Mouse (Mus musculus): Measurements from ENCODE around the gene Nup85. TPM values are rescaled to one million over a fixed set of nuclear protein-coding genes. Genes with fewer than 3 reads are reported as not detected.

Nup85 gene
- polyA plus RNA-seq, 2 experiments = 144 to 184 TPM

- no peaks in the 10 kb centered on the region for H3K27me3 ChIP-seq (ENCODE audit: control insufficient read depth, insufficient read depth, low read length)
- H3K27ac ChIP-seq (replicated peaks; ENCODE audit: low read depth, low read length) = no peak overlapping the region
- no peak for TF ChIP-seq POLR2A (IDR thresholded peaks at IDR 0.05; ENCODE audit: borderline replicate concordance, extremely low read depth, insufficient read depth, insufficient read length)
- DNase-seq (ENCODE audit: low spot score) (no peak), ATAC-seq (ENCODE audit: low FRiP score, low read depth) (no peak)
- H3K4me3 ChIP-seq (replicated peaks; ENCODE audit: low read length) = no peak overlapping the region
- H3K36me3 ChIP-seq (ENCODE audit: control insufficient read depth, insufficient read depth, low read length) = peaks cover 89% of the 10 kb centered on the region
- H3K9ac ChIP-seq (ENCODE audit: low read depth, low read length, severe bottlenecking) = no peak overlapping the region
- no peaks in the 10 kb centered on the region for H3K9me3 ChIP-seq (ENCODE audit: control insufficient read depth, low read length)
- H3K4me2 ChIP-seq (replicated peaks; ENCODE audit: low read depth, low read length, severe bottlenecking) = no peak overlapping the region
- H3K4me1 ChIP-seq (ENCODE audit: control insufficient read depth, insufficient read depth, low read length) = no peaks in the 10 kb centered on the region
- WGBS = 78% methylated on average over 2 of the region's 2 CpGs
Observed at GRCm38 (mm10) chr11:115590526-115591075, 26.4 kb downstream of the Nup85 start.

GRCm38 (mm10) chr11:115595209-115595608 is 31.0 kb downstream of the Nup85 start:
- Histone ChIP-seq H3K4me1 (ENCODE audit: control insufficient read depth, insufficient read depth, low read length) (no peaks in the 10 kb centered on the region), H3K27ac (replicated peaks; ENCODE audit: low read depth, low read length) (no peak overlapping the region), H3K9ac (ENCODE audit: low read depth, low read length, severe bottlenecking) (no peak overlapping the region), H3K9me3 (ENCODE audit: control insufficient read depth, low read length) (no peaks in the 10 kb centered on the region), H3K27me3 (ENCODE audit: control insufficient read depth, insufficient read depth, low read length) (no peaks in the 10 kb centered on the region), H3K4me2 (replicated peaks; ENCODE audit: low read depth, low read length, severe bottlenecking) (no peak overlapping the region), H3K4me3 (replicated peaks; ENCODE audit: low read length) (no peak overlapping the region), H3K36me3 (ENCODE audit: control insufficient read depth, insufficient read depth, low read length) (peaks cover 73% of the 10 kb centered on the region)
- DNase-seq (ENCODE audit: low spot score) = no peak
- WGBS = 96% methylated on average over 3 of the region's 3 CpGs
- TF ChIP-seq POLR2A (IDR thresholded peaks at IDR 0.05; ENCODE audit: borderline replicate concordance, extremely low read depth, insufficient read depth, insufficient read length) = no peak
- ATAC-seq (ENCODE audit: low FRiP score, low read depth) = no peak

- H3K4me3 ChIP-seq (replicated peaks; ENCODE audit: low read length) = no peak overlapping the region
- 91% methylated on average over 4 of the region's 4 CpGs for WGBS
- H3K9ac ChIP-seq (ENCODE audit: low read depth, low read length, severe bottlenecking) = no peak overlapping the region
- no peaks in the 10 kb centered on the region for H3K9me3 ChIP-seq (ENCODE audit: control insufficient read depth, low read length)
- no peak overlapping the region for H3K27ac ChIP-seq (replicated peaks; ENCODE audit: low read depth, low read length)
- TF ChIP-seq POLR2A (IDR thresholded peaks at IDR 0.05; ENCODE audit: borderline replicate concordance, extremely low read depth, insufficient read depth, insufficient read length) = no peak
- DNase-seq (ENCODE audit: low spot score) (no peak), ATAC-seq (ENCODE audit: low FRiP score, low read depth) (no peak)
- H3K36me3 ChIP-seq (ENCODE audit: control insufficient read depth, insufficient read depth, low read length) = peaks cover 52% of the 10 kb centered on the region
- H3K27me3 ChIP-seq (ENCODE audit: control insufficient read depth, insufficient read depth, low read length) = no peaks in the 10 kb centered on the region
- H3K4me2 ChIP-seq (replicated peaks; ENCODE audit: low read depth, low read length, severe bottlenecking) = no peak overlapping the region
- peaks cover 6% of the 10 kb centered on the region; the same call in 1 of the 2 replicates for H3K4me1 ChIP-seq (ENCODE audit: control insufficient read depth, insufficient read depth, low read length)
Observed at GRCm38 (mm10) chr11:115598309-115598708, 34.1 kb downstream of the Nup85 start.

- H3K36me3 ChIP-seq (ENCODE audit: control insufficient read depth, insufficient read depth, low read length) = peaks cover 39% of the 10 kb centered on the region
- H3K4me1 ChIP-seq (ENCODE audit: control insufficient read depth, insufficient read depth, low read length) = peaks cover 8% of the 10 kb centered on the region
- no peak overlapping the region for H3K4me2 ChIP-seq (replicated peaks; ENCODE audit: low read depth, low read length, severe bottlenecking)
- H3K27me3 ChIP-seq (ENCODE audit: control insufficient read depth, insufficient read depth, low read length) = no peaks in the 10 kb centered on the region
- DNase-seq (ENCODE audit: low spot score) (no peak), ATAC-seq (ENCODE audit: low FRiP score, low read depth) (no peak)
- no peaks in the 10 kb centered on the region for H3K9me3 ChIP-seq (ENCODE audit: control insufficient read depth, low read length)
- 93% methylated on average over 7 of the region's 7 CpGs for WGBS
- no peak for TF ChIP-seq POLR2A (IDR thresholded peaks at IDR 0.05; ENCODE audit: borderline replicate concordance, extremely low read depth, insufficient read depth, insufficient read length)
- no peak overlapping the region for H3K4me3 ChIP-seq (replicated peaks; ENCODE audit: low read length)
- H3K9ac ChIP-seq (ENCODE audit: low read depth, low read length, severe bottlenecking) = no peak overlapping the region
- H3K27ac ChIP-seq (replicated peaks; ENCODE audit: low read depth, low read length) = no peak overlapping the region
Observed at GRCm38 (mm10) chr11:115599722-115600121, 35.5 kb downstream of the Nup85 start.

- WGBS = 98% methylated on average over 15 of the region's 15 CpGs
- H3K27ac ChIP-seq (replicated peaks; ENCODE audit: low read depth, low read length) = no peak overlapping the region
- peaks cover 33% of the 10 kb centered on the region for H3K36me3 ChIP-seq (ENCODE audit: control insufficient read depth, insufficient read depth, low read length)
- TF ChIP-seq POLR2A (IDR thresholded peaks at IDR 0.05; ENCODE audit: borderline replicate concordance, extremely low read depth, insufficient read depth, insufficient read length) = no peak
- no peak overlapping the region for H3K4me2 ChIP-seq (replicated peaks; ENCODE audit: low read depth, low read length, severe bottlenecking)
- H3K4me3 ChIP-seq (replicated peaks; ENCODE audit: low read length) = no peak overlapping the region
- no peak for DNase-seq (ENCODE audit: low spot score)
- H3K4me1 ChIP-seq (ENCODE audit: control insufficient read depth, insufficient read depth, low read length) = peaks cover 14% of the 10 kb centered on the region
- H3K27me3 ChIP-seq (ENCODE audit: control insufficient read depth, insufficient read depth, low read length) = no peaks in the 10 kb centered on the region
- H3K9ac ChIP-seq (ENCODE audit: low read depth, low read length, severe bottlenecking) = no peak overlapping the region
- no peak for ATAC-seq (ENCODE audit: low FRiP score, low read depth)
- no peaks in the 10 kb centered on the region for H3K9me3 ChIP-seq (ENCODE audit: control insufficient read depth, low read length)
Observed at GRCm38 (mm10) chr11:115600743-115601142, 36.5 kb downstream of the Nup85 start.

GRCm38 (mm10) chr11:115601174-115601573 is 36.9 kb downstream of the Nup85 start:
- no peak for ATAC-seq (ENCODE audit: low FRiP score, low read depth)
- TF ChIP-seq POLR2A (IDR thresholded peaks at IDR 0.05; ENCODE audit: borderline replicate concordance, extremely low read depth, insufficient read depth, insufficient read length) = no peak
- H3K9ac ChIP-seq (ENCODE audit: low read depth, low read length, severe bottlenecking) = no peak overlapping the region

More at GRCm38 (mm10) chr11:115601174-115601573, 36.9 kb downstream of the Nup85 start:
- H3K9me3 ChIP-seq (ENCODE audit: control insufficient read depth, low read length) = no peaks in the 10 kb centered on the region
- no peak overlapping the region for H3K27ac ChIP-seq (replicated peaks; ENCODE audit: low read depth, low read length)
- peaks cover 14% of the 10 kb centered on the region for H3K4me1 ChIP-seq (ENCODE audit: control insufficient read depth, insufficient read depth, low read length)
- no peaks in the 10 kb centered on the region for H3K27me3 ChIP-seq (ENCODE audit: control insufficient read depth, insufficient read depth, low read length)
- H3K36me3 ChIP-seq (ENCODE audit: control insufficient read depth, insufficient read depth, low read length) = peaks cover 34% of the 10 kb centered on the region
- no peak overlapping the region for H3K4me3 ChIP-seq (replicated peaks; ENCODE audit: low read length)
- no peak overlapping the region for H3K4me2 ChIP-seq (replicated peaks; ENCODE audit: low read depth, low read length, severe bottlenecking)
- WGBS = 94% methylated on average over 4 of the region's 4 CpGs
- no peak for DNase-seq (ENCODE audit: low spot score)
